Mouse (Mus musculus): ENCODE results near the gene Ankrd60. TPM values are rescaled to one million over a fixed set of nuclear protein-coding genes. Genes with fewer than 3 reads are reported as not detected.
A peak's percentile ranks its signal among the peaks of the same experiment; 100 is the strongest.

The Ankrd60 gene
- total RNA-seq, 1 experiment = not detected

- DNase-seq (ENCODE audit: low read depth, low spot score) = peak; percentile 59
- H3K36me3 ChIP-seq (ENCODE audit: control insufficient read depth, insufficient read depth, low read length, poor library complexity, severe bottlenecking) = no peaks in the 10 kb centered on the region; the same call in 1 of the 2 replicates
Observed at GRCm38 (mm10) chr2:173595374-173595781, 17.2 kb upstream of the Ankrd60 start.

GRCm38 (mm10) chr2:173594313-173595063 is 16.3 kb upstream of the Ankrd60 start:
- Histone ChIP-seq H3K4me1 (ENCODE audit: control insufficient read depth in 2 of 2, insufficient read depth in 2 of 2, low read length in 2 of 2, poor library complexity in 1 of 2) (peaks cover 0 to 10% of the 10 kb centered on the region in 2 experiments; a peak in 1 of 4 replicates), H3K9ac (ENCODE audit: insufficient read depth, low read depth, low read length, poor library complexity, severe bottlenecking) (no peak overlapping the region), H3K4me3 (ENCODE audit: insufficient read depth in 1 of 2, low read depth in 1 of 2, low read length in 2 of 2, poor library complexity in 1 of 2, severe bottlenecking in 1 of 2) (no peak overlapping the region), H3K36me3 (ENCODE audit: control insufficient read depth, insufficient read depth, low read length, poor library complexity, severe bottlenecking) (no peaks in the 10 kb centered on the region; the same call in 1 of the 2 replicates), H3K9me3 (ENCODE audit: control insufficient read depth, insufficient read depth, low read depth, low read length) (no peaks in the 10 kb centered on the region), H3K27ac (ENCODE audit: insufficient read depth, low read depth, low read length, poor library complexity, severe bottlenecking) (no peak overlapping the region)
- in situ Hi-C loops (cut with MboI; ENCODE audit: low sequenced_read_pairs in 2 of 2, unreplicated experiment in 2 of 2) = loop anchor here in 1 of 2 experiments (25.0 kb wide), 1 partner anchor 693 kb away; the partner anchor contains the start of gene Gnas
- TF ChIP-seq MAFK (IDR thresholded peaks at IDR 0.05; ENCODE audit: insufficient read depth, low read depth, low read length) = no peak
- no peak for TF ChIP-seq CHD2 (IDR thresholded peaks at IDR 0.05; ENCODE audit: low read depth, low read length)
- TF ChIP-seq ZC3H11A (IDR thresholded peaks at IDR 0.05; ENCODE audit: borderline replicate concordance, low read depth, low read length) = no peak
- no peak for TF ChIP-seq HCFC1 (IDR thresholded peaks at IDR 0.05; ENCODE audit: borderline replicate concordance, insufficient read depth, low read length)
- TF ChIP-seq ZNF384 (IDR thresholded peaks at IDR 0.05; ENCODE audit: low read depth, low read length) = no peak
- DNase-seq (ENCODE audit: low read depth, low spot score) = no peak

More at GRCm38 (mm10) chr2:173595374-173595781, 17.2 kb upstream of the Ankrd60 start:
- Histone ChIP-seq H3K4me1 (ENCODE audit: control insufficient read depth in 2 of 2, insufficient read depth in 2 of 2, low read length in 2 of 2, poor library complexity in 1 of 2) (peaks cover 0 to 10% of the 10 kb centered on the region in 2 experiments; a peak in 1 of 4 replicates), H3K4me3 (ENCODE audit: insufficient read depth in 1 of 2, low read depth in 1 of 2, low read length in 2 of 2, poor library complexity in 1 of 2, severe bottlenecking in 1 of 2) (peak overlapping the region; percentile 27 to 53; a peak in 3 of 4 replicates), H3K9ac (ENCODE audit: insufficient read depth, low read depth, low read length, poor library complexity, severe bottlenecking) (peak overlapping the region; percentile 19; the same call in 1 of the 2 replicates), H3K9me3 (ENCODE audit: control insufficient read depth, insufficient read depth, low read depth, low read length) (no peaks in the 10 kb centered on the region), H3K27ac (ENCODE audit: insufficient read depth, low read depth, low read length, poor library complexity, severe bottlenecking) (no peak overlapping the region)
- in situ Hi-C loops (cut with MboI; ENCODE audit: low sequenced_read_pairs in 2 of 2, unreplicated experiment in 2 of 2) = loop anchor here in 1 of 2 experiments (25.0 kb wide), 1 partner anchor 692 kb away; the partner anchor contains the start of gene Gnas
- TF ChIP-seq ZNF384 (IDR thresholded peaks at IDR 0.05; ENCODE audit: low read depth, low read length) (no peak), MAFK (IDR thresholded peaks at IDR 0.05; ENCODE audit: insufficient read depth, low read depth, low read length) (no peak), CHD2 (IDR thresholded peaks at IDR 0.05; ENCODE audit: low read depth, low read length) (no peak), HCFC1 (IDR thresholded peaks at IDR 0.05; ENCODE audit: borderline replicate concordance, insufficient read depth, low read length) (no peak), ZC3H11A (IDR thresholded peaks at IDR 0.05; ENCODE audit: borderline replicate concordance, low read depth, low read length) (no peak)

- Histone ChIP-seq H3K9ac (ENCODE audit: insufficient read depth, low read depth, low read length, poor library complexity, severe bottlenecking) (no peak overlapping the region), H3K36me3 (ENCODE audit: control insufficient read depth, insufficient read depth, low read length, poor library complexity, severe bottlenecking) (peaks cover 2% of the 10 kb centered on the region; the same call in 1 of the 2 replicates), H3K9me3 (ENCODE audit: control insufficient read depth, insufficient read depth, low read depth, low read length) (no peaks in the 10 kb centered on the region), H3K4me3 (ENCODE audit: insufficient read depth in 1 of 2, low read depth in 1 of 2, low read length in 2 of 2, poor library complexity in 1 of 2, severe bottlenecking in 1 of 2) (no peak overlapping the region), H3K4me1 (ENCODE audit: control insufficient read depth in 2 of 2, insufficient read depth in 2 of 2, low read length in 2 of 2, poor library complexity in 1 of 2) (peaks cover 0 to 10% of the 10 kb centered on the region in 2 experiments; a peak in 1 of 4 replicates), H3K27ac (ENCODE audit: insufficient read depth, low read depth, low read length, poor library complexity, severe bottlenecking) (no peak overlapping the region)
- TF ChIP-seq HCFC1 (IDR thresholded peaks at IDR 0.05; ENCODE audit: borderline replicate concordance, insufficient read depth, low read length) = no peak
- TF ChIP-seq MAFK (IDR thresholded peaks at IDR 0.05; ENCODE audit: insufficient read depth, low read depth, low read length) = no peak
- no peak for DNase-seq (ENCODE audit: low read depth, low spot score)
- in situ Hi-C loops (cut with MboI; ENCODE audit: low sequenced_read_pairs in 2 of 2, unreplicated experiment in 2 of 2) = loop anchor here in 1 of 2 experiments (25.0 kb wide), 1 partner anchor 693 kb away; the partner anchor contains the start of gene Gnas
Observed at GRCm38 (mm10) chr2:173593841-173594240, 15.7 kb upstream of the Ankrd60 start.

DNA sequence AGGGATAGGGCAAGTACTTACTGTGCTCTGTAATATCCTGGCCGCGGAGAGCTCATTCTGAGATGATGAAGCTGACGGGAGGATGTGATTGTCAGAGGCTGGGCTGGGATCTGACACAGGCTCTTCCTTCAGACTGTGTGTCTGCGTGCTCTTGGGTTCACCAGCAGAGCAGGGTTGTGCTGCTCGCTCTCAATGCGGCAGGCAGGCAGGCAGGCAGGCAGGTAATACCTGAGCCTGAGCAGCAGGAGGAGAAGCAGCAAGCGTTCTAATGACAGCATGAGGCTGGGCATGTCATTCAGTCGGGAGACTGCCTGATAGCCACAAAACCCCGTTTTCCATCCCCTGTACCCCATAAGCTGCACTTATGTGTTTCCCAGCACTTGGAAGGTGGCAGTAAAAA is 14.6 kb upstream of the Ankrd60 start:
- no peak overlapping the region for H3K27ac ChIP-seq (ENCODE audit: insufficient read depth, low read depth, low read length, poor library complexity, severe bottlenecking)
- no peak overlapping the region for H3K9ac ChIP-seq (ENCODE audit: insufficient read depth, low read depth, low read length, poor library complexity, severe bottlenecking)
- TF ChIP-seq MAFK (IDR thresholded peaks at IDR 0.05; ENCODE audit: insufficient read depth, low read depth, low read length) (no peak), HCFC1 (IDR thresholded peaks at IDR 0.05; ENCODE audit: borderline replicate concordance, insufficient read depth, low read length) (no peak), ZC3H11A (IDR thresholded peaks at IDR 0.05; ENCODE audit: borderline replicate concordance, low read depth, low read length) (no peak), CHD2 (IDR thresholded peaks at IDR 0.05; ENCODE audit: low read depth, low read length) (no peak), ZNF384 (IDR thresholded peaks at IDR 0.05; ENCODE audit: low read depth, low read length) (no peak)
- H3K9me3 ChIP-seq (ENCODE audit: control insufficient read depth, insufficient read depth, low read depth, low read length) = no peaks in the 10 kb centered on the region
- H3K4me3 ChIP-seq (ENCODE audit: insufficient read depth in 1 of 2, low read depth in 1 of 2, low read length in 2 of 2, poor library complexity in 1 of 2, severe bottlenecking in 1 of 2) = no peak overlapping the region
- in situ Hi-C loops (cut with MboI; ENCODE audit: low sequenced_read_pairs in 2 of 2, unreplicated experiment in 2 of 2) = loop anchor here in 1 of 2 experiments (25.0 kb wide), 1 partner anchor 695 kb away; the partner anchor contains the start of gene Gnas
- DNase-seq (ENCODE audit: low read depth, low spot score) = no peak
- H3K4me1 ChIP-seq (ENCODE audit: control insufficient read depth in 2 of 2, insufficient read depth in 2 of 2, low read length in 2 of 2, poor library complexity in 1 of 2) = peaks cover 0 to 10% of the 10 kb centered on the region in 2 experiments; a peak in 1 of 4 replicates
- H3K36me3 ChIP-seq (ENCODE audit: control insufficient read depth, insufficient read depth, low read length, poor library complexity, severe bottlenecking) = peaks cover 2% of the 10 kb centered on the region; the same call in 1 of the 2 replicates
